Mouse (Mus musculus) embryonic fibroblast, embryonic 13.5 days (primary cell): ENCODE data around the gene Slamf9.

Experiments
- CTCF ChIP-seq: IDR thresholded peaks from 2 replicates; pipeline ENCODE4 v1.5.1; 2011; ENCODE audit warnings: mild to moderate bottlenecking, control low read depth, low read length, moderate library complexity, borderline replicate concordance; ENCODE audit not compliant: insufficient read depth
- POLR2A ChIP-seq: IDR thresholded peaks from 2 replicates; pipeline ENCODE4 v1.6.1; 2011; ENCODE audit warnings: low read depth, mild to moderate bottlenecking, control low read depth, low read length, moderate library complexity

- no peak for TF ChIP-seq POLR2A
- no peak for TF ChIP-seq CTCF
Measured at GRCm38 (mm10) chr1:172509983-172510382, 34.8 kb downstream of the Slamf9 start.
